Mouse (Mus musculus): ENCODE results near the gene Adck2.

GRCm38 (mm10) chr6:39557723-39558261, 15.9 kb upstream of the Adck2 start, which contains the start of gene Dennd2a:
- TF ChIP-seq CTCF (conservative IDR thresholded peaks at IDR 0.05; ENCODE audit: low read length) (no peak), POU5F1 (IDR thresholded peaks at IDR 0.05; ENCODE audit: borderline replicate concordance, low read length) (no peak)
